15 mouse cellular contexts compared by ENCODE assay signal in genomic region chr4:82378050-82378449, GRCm38 (mm10).
"Had no signal": no experiment of that assay in that cellular context is flagged by ENCODE, and none has a peak within 500 bp of the region (broad histone marks: within the 10 kb centered on the region; RNA-seq: fewer than 3 reads in every experiment).

No protein-coding gene starts in this region.

- H3K27me3 ChIP-seq: neural tube, embryonic 15.5 days; stomach, embryonic 15.5 days had no signal

- H3K4me3 ChIP-seq: neural tube, embryonic 15.5 days; stomach, embryonic 15.5 days had no signal

- H3K36me3 ChIP-seq: neural tube, embryonic 15.5 days; stomach, embryonic 15.5 days had no signal

- H3K27ac ChIP-seq: neural tube, embryonic 15.5 days; stomach, embryonic 15.5 days; stomach, postnatal 0 days had no signal

- H3K9me3 ChIP-seq: neural tube, embryonic 15.5 days; stomach, embryonic 15.5 days had no signal

- DNase-seq: retina, postnatal 1 day; right cerebral cortex, adult 18-20 months; right cerebral cortex, postnatal 14 days; right cerebral cortex, postnatal 25 days; right cerebral cortex, postnatal 4 days; spleen, adult 18-20 months; thymus, adult 18-20 months; thymus, adult 2 months; thymus, postnatal 14 days; thymus, postnatal 25 days; thymus, postnatal 36 days; thymus, postnatal 4 days had no signal

- H3K4me2 ChIP-seq: neural tube, embryonic 15.5 days; stomach, embryonic 15.5 days had no signal

- H3K9ac ChIP-seq: neural tube, embryonic 15.5 days; stomach, embryonic 15.5 days had no signal
